Mouse (Mus musculus) heart, embryonic 14.5 days (tissue): ENCODE results near the gene Apoh. TPM values are rescaled to one million over a fixed set of nuclear protein-coding genes. Genes with fewer than 3 reads are reported as not detected.

Source experiments
- ATAC-seq: fragments of 200-750 bp; cut with Nextera tagmentation; 2 replicates; pipeline ENCODE4 v1.8.0; 2017; ENCODE audit warnings: low read depth, moderate TSS enrichment; ENCODE audit not compliant: insufficient number of reproducible peaks, insufficient read depth, low FRiP score
- H3K27ac ChIP-seq, 2 experiments: fragments of 200-500 bp in 1 of 2; fragments of 300-500 bp in 1 of 2; sonication (generic) in 1 of 2; replicated peaks in 1 of 2; 2 replicates each; pipeline ENCODE4 v1.5.1; 2012 to 2014; ENCODE audit warnings: low read depth in 2 of 2, low read length in 2 of 2, control low read depth in 1 of 2, mild to moderate bottlenecking in 1 of 2, mixed read lengths in 1 of 2; ENCODE audit not compliant: control insufficient read depth in 1 of 2, insufficient read depth in 1 of 2
- H3K27me3 ChIP-seq: fragments of 300-500 bp; sonication (generic); 2 replicates; pipeline ENCODE4 v1.6.1; 2014; ENCODE audit warnings: mild to moderate bottlenecking, low read length, control low read depth; ENCODE audit not compliant: control insufficient read depth, insufficient read depth
- H3K36me3 ChIP-seq: fragments of 300-500 bp; sonication (generic); 2 replicates; pipeline ENCODE4 v1.6.1; 2014; ENCODE audit warnings: mild to moderate bottlenecking, control low read depth, low read length, mixed read lengths; ENCODE audit not compliant: control insufficient read depth, insufficient read depth
- H3K4me1 ChIP-seq, 2 experiments: fragments of 200-500 bp in 1 of 2; fragments of 300-500 bp in 1 of 2; sonication (generic) in 1 of 2; 2 replicates each; pipeline ENCODE4 v1.6.1; 2012 to 2014; ENCODE audit warnings: low read length in 2 of 2, control low read depth in 1 of 2, mixed read lengths in 1 of 2; ENCODE audit not compliant: control insufficient read depth in 2 of 2, insufficient read depth in 2 of 2
- H3K4me2 ChIP-seq: fragments of 300-500 bp; sonication (generic); 2 replicates; pipeline ENCODE4 v1.6.1; 2014; ENCODE audit warnings: mild to moderate bottlenecking, low read length
- H3K4me3 ChIP-seq, 2 experiments: fragments of 200-500 bp in 1 of 2; fragments of 300-500 bp in 1 of 2; sonication (generic) in 1 of 2; 2 replicates each; pipeline ENCODE4 v1.5.1; 2012 to 2014; ENCODE audit warnings: low read length in 2 of 2, mild to moderate bottlenecking in 2 of 2, control low read depth in 1 of 2, low read depth in 1 of 2, moderate library complexity in 1 of 2; ENCODE audit not compliant: control insufficient read depth in 1 of 2, insufficient read depth in 1 of 2
- H3K9ac ChIP-seq: fragments of 300-500 bp; sonication (generic); 2 replicates; pipeline ENCODE4 v1.6.1; 2014; ENCODE audit warnings: mild to moderate bottlenecking, low read length
- H3K9me3 ChIP-seq: fragments of 300-500 bp; sonication (generic); 2 replicates; pipeline ENCODE4 v1.6.1; 2016; ENCODE audit warnings: low read length, control low read depth; ENCODE audit not compliant: control insufficient read depth
- WGBS: fragments of 180-500 bp; shearing (Covaris S2); extraction: QIAGEN DNeasy Blood & Tissue Kit; methylation state at CpG from one replicate; pipeline ENCODE4 v1.1.7; 2014; 5-methylcytosine and 5-hydroxymethylcytosine counted together
- polyA plus RNA-seq: library from polyadenylated mRNA; unstranded; fragments of >200 nt; fragmentation: Nextera tagmentation; extraction: Ambion mirVana; gene quantifications from 2 replicates; pipeline ENCODE4 v1.2.1, GENCODE M21; 2014

Apoh gene
- polyA plus RNA-seq, 1 experiment from 2014 or later: not detected

DNA sequence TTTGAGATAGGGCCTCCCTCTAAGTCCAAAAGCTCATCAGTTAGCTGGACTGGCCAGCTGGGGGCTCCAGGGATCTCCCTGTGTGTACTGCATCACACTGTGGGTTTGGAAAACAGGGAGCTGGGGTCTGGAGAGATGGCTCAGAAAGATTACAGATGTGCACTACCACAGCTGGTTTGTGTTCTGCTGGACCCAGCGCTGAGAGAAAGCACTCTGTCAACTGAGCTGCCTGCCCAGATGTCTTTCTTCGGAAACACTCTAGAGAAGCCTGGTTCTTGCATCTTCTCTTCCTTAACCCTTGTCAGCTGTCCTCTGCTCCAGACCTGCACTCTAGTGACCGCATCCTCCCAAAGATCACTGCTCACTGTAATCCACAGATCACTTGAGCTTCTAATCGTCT, 20.8 kb downstream of the Apoh start:
- H3K9me3 ChIP-seq: no peaks in the 10 kb centered on the region
- H3K4me2 ChIP-seq: no peak overlapping the region
- ATAC-seq: no peak
- no peak overlapping the region for H3K4me3 ChIP-seq
- H3K27me3 ChIP-seq: no peaks in the 10 kb centered on the region
- H3K27ac ChIP-seq: no peak overlapping the region
- H3K9ac ChIP-seq: no peak overlapping the region
- peaks cover 3 to 7% of the 10 kb centered on the region in 2 experiments for H3K4me1 ChIP-seq
- no peaks in the 10 kb centered on the region for H3K36me3 ChIP-seq
- 56% methylated on average over 4 of the region's 4 CpGs for WGBS

- 16% methylated on average over 7 of the region's 7 CpGs for WGBS
- H3K27ac ChIP-seq: no peak overlapping the region
- no peak overlapping the region for H3K4me3 ChIP-seq
- H3K4me1 ChIP-seq: peaks cover 3 to 7% of the 10 kb centered on the region in 2 experiments
- no peaks in the 10 kb centered on the region for H3K27me3 ChIP-seq
- H3K9me3 ChIP-seq: no peaks in the 10 kb centered on the region
- ATAC-seq: peak; percentile 35; the same call in 1 of the 2 replicates
- no peak overlapping the region for H3K4me2 ChIP-seq
- H3K9ac ChIP-seq: no peak overlapping the region
- H3K36me3 ChIP-seq: no peaks in the 10 kb centered on the region
These were observed 21.9 kb downstream of the Apoh start for GRCm38 (mm10) chr11:108364945-108365589.

GRCm38 (mm10) chr11:108365600-108365999, 22.4 kb downstream of the Apoh start:
- Histone ChIP-seq H3K4me2 (no peak overlapping the region), H3K4me1 (peaks cover 3 to 7% of the 10 kb centered on the region in 2 experiments), H3K36me3 (no peaks in the 10 kb centered on the region), H3K9me3 (no peaks in the 10 kb centered on the region), H3K27me3 (no peaks in the 10 kb centered on the region), H3K9ac (no peak overlapping the region), H3K4me3 (no peak overlapping the region), H3K27ac (no peak overlapping the region)
- 78% methylated on average over 7 of the region's 7 CpGs for WGBS
- ATAC-seq: no peak

DNA sequence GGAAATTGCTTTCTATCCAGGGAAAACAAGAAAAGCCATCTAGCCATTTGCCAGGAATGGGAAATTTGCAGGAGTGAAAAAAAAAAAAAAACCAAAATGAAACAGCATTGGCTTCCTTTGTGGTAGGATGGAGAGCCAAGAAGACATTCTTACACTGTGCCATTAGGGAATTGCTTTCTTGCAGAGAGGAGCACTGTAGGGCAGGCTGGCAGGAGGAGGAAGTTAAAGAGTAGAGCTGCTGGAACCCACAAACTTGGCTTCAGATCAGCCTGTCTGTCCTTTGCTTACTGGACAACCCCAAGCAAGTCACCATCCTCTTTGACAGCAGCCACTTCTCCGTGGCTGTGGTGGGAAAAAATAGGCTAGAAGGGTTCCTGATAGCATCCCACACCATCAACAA, 23.9 kb downstream of the Apoh start:
- Histone ChIP-seq H3K9me3 (no peaks in the 10 kb centered on the region), H3K9ac (no peak overlapping the region), H3K4me3 (no peak overlapping the region), H3K27ac (no peak overlapping the region), H3K4me1 (peaks cover 5 to 7% of the 10 kb centered on the region in 2 experiments), H3K27me3 (no peaks in the 10 kb centered on the region), H3K36me3 (no peaks in the 10 kb centered on the region), H3K4me2 (no peak overlapping the region)
- 35% methylated on average over 1 of the region's 1 CpGs for WGBS
- no peak for ATAC-seq

DNA sequence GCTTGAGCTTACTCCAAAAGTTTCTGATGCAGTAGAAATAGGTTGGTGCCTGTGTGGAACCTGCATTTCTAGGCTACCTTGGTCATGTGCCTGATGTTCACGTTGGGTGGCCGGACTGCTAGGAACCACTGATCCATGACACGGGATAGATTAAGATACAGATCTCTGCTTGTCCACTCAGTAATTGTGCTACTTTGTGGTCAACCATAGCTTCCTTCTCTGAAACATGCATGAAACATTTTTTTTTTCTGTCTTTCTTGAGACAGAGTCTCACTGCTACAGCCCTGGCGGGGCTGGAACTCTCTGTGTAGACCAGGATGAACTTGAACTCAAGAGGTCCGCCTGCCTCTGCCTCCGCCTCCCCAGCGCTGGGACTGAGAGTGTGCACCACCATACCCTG, 33.7 kb downstream of the Apoh start:
- Histone ChIP-seq H3K27ac (no peak overlapping the region), H3K36me3 (no peaks in the 10 kb centered on the region), H3K9ac (no peak overlapping the region), H3K4me3 (no peak overlapping the region), H3K4me1 (peaks cover 0 to 3% of the 10 kb centered on the region in 2 experiments; a peak in 1 of 4 replicates), H3K9me3 (no peaks in the 10 kb centered on the region), H3K4me2 (no peak overlapping the region), H3K27me3 (no peaks in the 10 kb centered on the region)
- WGBS: 89% methylated on average over 7 of the region's 7 CpGs
- no peak for ATAC-seq

GRCm38 (mm10) chr11:108377680-108378362, 34.7 kb downstream of the Apoh start:
- Histone ChIP-seq H3K27me3 (no peaks in the 10 kb centered on the region), H3K4me2 (no peak overlapping the region), H3K4me3 (no peak overlapping the region), H3K36me3 (no peaks in the 10 kb centered on the region), H3K4me1 (no peaks in the 10 kb centered on the region), H3K9me3 (no peaks in the 10 kb centered on the region), H3K27ac (no peak overlapping the region), H3K9ac (no peak overlapping the region)
- no peak for ATAC-seq
- WGBS: 41% methylated on average over 19 of the region's 19 CpGs

DNA sequence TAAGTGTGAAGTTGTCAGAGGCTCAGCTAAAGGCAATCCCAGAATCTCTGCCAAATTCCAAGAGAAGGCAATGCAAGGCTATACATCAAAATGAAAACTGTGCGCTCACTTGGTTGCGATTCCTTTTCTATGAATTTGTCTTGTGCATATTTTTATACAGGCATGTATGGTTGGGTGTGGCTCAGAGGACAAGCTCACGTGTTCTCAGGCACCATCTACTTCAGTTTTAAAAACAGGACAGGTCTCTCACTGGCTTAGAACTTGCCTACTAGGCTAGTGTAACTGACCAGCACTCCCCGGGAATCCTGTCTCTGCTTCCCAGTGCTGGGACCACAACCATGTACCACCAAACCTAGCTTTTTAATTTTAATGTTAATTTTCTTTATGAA, 35.2 kb downstream of the Apoh start:
- H3K4me1 ChIP-seq: no peaks in the 10 kb centered on the region
- H3K27ac ChIP-seq: no peak overlapping the region
- no peak overlapping the region for H3K4me3 ChIP-seq
- H3K4me2 ChIP-seq: no peak overlapping the region
- H3K9ac ChIP-seq: no peak overlapping the region
- H3K9me3 ChIP-seq: no peaks in the 10 kb centered on the region
- no peak for ATAC-seq
- no peaks in the 10 kb centered on the region for H3K27me3 ChIP-seq
- 68% methylated on average over 4 of the region's 4 CpGs for WGBS
- H3K36me3 ChIP-seq: no peaks in the 10 kb centered on the region
